Mouse (Mus musculus) bone marrow macrophage, adult 2 months (primary cell): ENCODE results near the gene Vsir.

Experiments used
- CTCF ChIP-seq: IDR thresholded peaks from 2 replicates; pipeline ENCODE4 v1.5.1; 2012; ENCODE audit warnings: low read depth, mild to moderate bottlenecking, low read length, moderate library complexity
- POLR2A ChIP-seq: IDR thresholded peaks from 2 replicates; pipeline ENCODE4 v1.6.1; 2012; ENCODE audit warnings: mild to moderate bottlenecking, low read depth, low read length, borderline replicate concordance

GRCm38 (mm10) chr10:60358776-60359175 lies 12.1 kb downstream of the Vsir start:
- TF ChIP-seq CTCF (no peak), POLR2A (no peak)
